Mouse (Mus musculus) kidney, adult 2 months (tissue): ENCODE results near the gene Zkscan17.

Source experiments
- CTCF ChIP-seq: fragments of 200-500 bp; conservative IDR thresholded peaks from 2 replicates; pipeline ENCODE4 v1.5.1; 2011; ENCODE audit warnings: low read depth, mild to moderate bottlenecking, control low read depth, low read length, moderate library complexity, mixed read lengths; ENCODE audit not compliant: insufficient read depth, insufficient read length
- POLR2A ChIP-seq: fragments of 200-500 bp; IDR thresholded peaks from one replicate; pipeline ENCODE4 v1.6.1; 2011; ENCODE audit warnings: low read depth, low read length, control low read depth

DNA sequence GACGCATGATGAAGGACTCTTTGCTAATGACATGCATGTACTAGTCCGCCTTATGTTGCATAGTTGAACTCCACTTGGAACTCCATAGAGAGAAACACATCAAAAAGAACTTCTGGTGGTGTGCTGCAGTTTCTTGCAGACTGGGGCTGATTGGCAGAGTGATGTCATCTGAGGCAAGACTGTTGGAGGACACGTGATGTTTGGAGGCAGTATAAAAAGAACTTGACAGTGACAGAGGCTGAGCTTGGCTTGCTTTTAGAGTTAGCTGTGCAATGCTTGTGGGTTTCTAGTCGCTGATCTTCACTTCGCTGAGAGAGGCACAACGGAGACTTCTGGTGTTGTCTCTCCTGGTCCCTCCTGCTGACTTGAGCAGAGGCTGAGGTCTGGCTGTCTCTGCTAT is 49.3 kb downstream of the Zkscan17 start:
- TF ChIP-seq CTCF (no peak), POLR2A (no peak)
